Mouse (Mus musculus) kidney, adult 2 months (tissue): Measurements from ENCODE around the gene Foxk2.

Source experiments
- CTCF ChIP-seq: fragments of 200-500 bp; conservative IDR thresholded peaks from 2 replicates; pipeline ENCODE4 v1.5.1; 2011; ENCODE audit warnings: low read depth, mild to moderate bottlenecking, control low read depth, low read length, moderate library complexity, mixed read lengths; ENCODE audit not compliant: insufficient read depth, insufficient read length
- POLR2A ChIP-seq: fragments of 200-500 bp; IDR thresholded peaks from one replicate; pipeline ENCODE4 v1.6.1; 2011; ENCODE audit warnings: low read depth, low read length, control low read depth

DNA sequence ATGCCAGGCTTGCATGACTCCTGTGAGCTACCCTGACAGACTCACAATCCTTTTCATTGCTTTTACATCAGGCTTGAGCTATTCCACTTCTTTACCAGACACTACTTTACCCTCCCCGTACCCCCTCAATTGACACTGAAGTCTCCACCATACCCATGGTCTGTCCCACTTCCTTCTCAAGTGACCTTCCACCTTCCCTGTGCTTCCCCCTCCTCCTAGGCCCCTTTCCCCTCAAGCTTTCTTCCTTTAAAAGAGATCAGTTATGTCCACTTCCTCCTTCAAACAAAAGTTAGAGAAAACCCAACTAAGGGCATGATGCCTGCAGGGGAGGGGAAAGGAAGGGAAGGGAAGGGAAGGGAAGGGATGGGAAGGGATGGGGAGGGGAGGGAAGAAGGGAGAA lies 80.5 kb downstream of the Foxk2 start:
- TF ChIP-seq CTCF (no peak), POLR2A (no peak)
